Mouse (Mus musculus) forebrain, embryonic 13.5 days (tissue): ENCODE data around the gene Papss2. TPM values are rescaled to one million over a fixed set of nuclear protein-coding genes. Genes with fewer than 3 reads are reported as not detected.

Experiments
- ATAC-seq: fragments of 200-750 bp; cut with Nextera tagmentation; 2 replicates; pipeline ENCODE4 v1.8.0; 2017
- H3K27ac ChIP-seq: fragments of 300-500 bp; sonication (generic); 2 replicates; pipeline ENCODE4 v1.5.1; 2015; ENCODE audit warnings: inconsistent platforms, mild to moderate bottlenecking, moderate library complexity
- H3K27me3 ChIP-seq: fragments of 300-500 bp; sonication (generic); 2 replicates; pipeline ENCODE4 v1.6.1; 2015; ENCODE audit warnings: mild to moderate bottlenecking, inconsistent platforms
- H3K36me3 ChIP-seq: fragments of 300-500 bp; sonication (generic); 2 replicates; pipeline ENCODE4 v1.6.1; 2015; ENCODE audit warnings: mild to moderate bottlenecking, inconsistent platforms; ENCODE audit not compliant: poor library complexity, severe bottlenecking
- H3K4me1 ChIP-seq: fragments of 300-500 bp; sonication (generic); 2 replicates; pipeline ENCODE4 v1.6.1; 2015; ENCODE audit warnings: inconsistent platforms
- H3K4me2 ChIP-seq: fragments of 300-500 bp; sonication (generic); 2 replicates; pipeline ENCODE4 v1.6.1; 2015; ENCODE audit warnings: inconsistent platforms, mild to moderate bottlenecking, moderate library complexity
- H3K4me3 ChIP-seq: fragments of 300-500 bp; sonication (generic); 2 replicates; pipeline ENCODE4 v1.5.1; 2015; ENCODE audit warnings: mild to moderate bottlenecking, inconsistent platforms
- H3K9ac ChIP-seq: fragments of 300-500 bp; sonication (generic); 2 replicates; pipeline ENCODE4 v1.6.1; 2015; ENCODE audit warnings: mild to moderate bottlenecking, inconsistent platforms
- H3K9me3 ChIP-seq: fragments of 300-500 bp; sonication (generic); replicated peaks from 2 replicates; pipeline ENCODE4 v1.6.1; 2016; ENCODE audit warnings: inconsistent platforms
- WGBS: fragments of 180-500 bp; shearing (Covaris S2); methylation state at CpG from one replicate; pipeline ENCODE4 v1.1.7; 2015; 5-methylcytosine and 5-hydroxymethylcytosine counted together
- polyA plus RNA-seq: library from polyadenylated mRNA; unstranded; fragments of >200 nt; fragmentation: Nextera tagmentation; extraction: Ambion mirVana; gene quantifications from 2 replicates; pipeline ENCODE4 v1.2.1, GENCODE M21; 2015

Papss2 gene
- polyA plus RNA-seq, 1 experiment from 2014 or later, result 0.37 TPM

DNA sequence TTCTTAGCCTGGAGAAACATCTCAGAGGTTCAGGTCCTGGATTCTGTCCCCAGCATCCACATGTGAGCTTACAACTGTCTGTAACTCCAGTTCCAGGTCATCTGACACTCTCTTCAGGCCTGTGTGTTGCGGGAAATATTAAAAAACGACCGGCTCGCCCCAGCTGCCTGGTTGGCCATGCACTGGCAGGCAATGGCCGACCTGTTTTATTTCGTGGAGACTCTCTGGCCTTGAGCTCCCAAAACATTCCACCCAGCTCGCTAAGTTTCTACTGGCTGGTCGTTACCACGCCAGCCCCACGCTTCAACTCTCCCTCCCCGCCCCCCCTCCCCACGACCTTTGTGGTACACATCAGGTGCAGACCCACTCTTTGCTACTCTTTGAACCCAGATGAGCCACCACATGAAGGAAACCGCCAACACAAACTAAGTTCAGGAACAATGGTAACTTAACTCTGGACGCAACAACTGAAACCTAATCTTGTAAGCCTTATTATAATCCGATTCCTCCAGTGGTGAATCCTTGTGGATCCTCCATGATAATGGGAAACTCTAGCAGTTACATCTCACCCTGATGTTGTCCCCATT is 25.4 kb downstream of the Papss2 start:
- Histone ChIP-seq H3K4me3 (no peak overlapping the region), H3K9ac (no peak overlapping the region), H3K4me2 (no peak overlapping the region), H3K27ac (no peak overlapping the region), H3K9me3 (no peaks in the 10 kb centered on the region), H3K4me1 (no peaks in the 10 kb centered on the region), H3K36me3 (no peaks in the 10 kb centered on the region), H3K27me3 (no peaks in the 10 kb centered on the region)
- 88% methylated on average over 15 of the region's 15 CpGs for WGBS
- no peak for ATAC-seq

DNA sequence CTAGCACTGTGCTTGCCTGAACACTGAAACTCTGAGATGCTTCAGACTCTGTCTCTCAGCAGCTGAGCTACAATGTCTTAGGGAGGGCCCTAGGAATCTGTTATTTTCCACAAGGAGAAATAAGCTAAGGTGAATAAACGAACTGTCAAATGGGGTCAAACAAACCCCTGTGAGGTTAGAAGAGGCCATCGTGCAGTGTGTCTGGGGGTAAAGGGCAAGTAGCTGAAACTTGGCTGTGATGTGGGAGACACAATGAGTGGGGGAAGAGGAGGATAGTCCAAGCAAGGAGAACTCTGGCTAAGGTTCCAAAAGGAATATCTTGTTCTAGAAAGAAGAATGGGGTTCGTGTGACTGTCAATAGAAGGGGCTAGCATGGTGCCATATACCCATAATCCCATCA is 26.6 kb downstream of the Papss2 start:
- no peak overlapping the region for H3K9ac ChIP-seq
- no peak for ATAC-seq
- no peak overlapping the region for H3K4me3 ChIP-seq
- H3K4me2 ChIP-seq, result no peak overlapping the region
- H3K4me1 ChIP-seq, result no peaks in the 10 kb centered on the region
- H3K9me3 ChIP-seq, result no peaks in the 10 kb centered on the region
- H3K36me3 ChIP-seq, result no peaks in the 10 kb centered on the region
- H3K27ac ChIP-seq, result no peak overlapping the region
- 75% methylated on average over 3 of the region's 3 CpGs for WGBS
- H3K27me3 ChIP-seq, result no peaks in the 10 kb centered on the region

DNA sequence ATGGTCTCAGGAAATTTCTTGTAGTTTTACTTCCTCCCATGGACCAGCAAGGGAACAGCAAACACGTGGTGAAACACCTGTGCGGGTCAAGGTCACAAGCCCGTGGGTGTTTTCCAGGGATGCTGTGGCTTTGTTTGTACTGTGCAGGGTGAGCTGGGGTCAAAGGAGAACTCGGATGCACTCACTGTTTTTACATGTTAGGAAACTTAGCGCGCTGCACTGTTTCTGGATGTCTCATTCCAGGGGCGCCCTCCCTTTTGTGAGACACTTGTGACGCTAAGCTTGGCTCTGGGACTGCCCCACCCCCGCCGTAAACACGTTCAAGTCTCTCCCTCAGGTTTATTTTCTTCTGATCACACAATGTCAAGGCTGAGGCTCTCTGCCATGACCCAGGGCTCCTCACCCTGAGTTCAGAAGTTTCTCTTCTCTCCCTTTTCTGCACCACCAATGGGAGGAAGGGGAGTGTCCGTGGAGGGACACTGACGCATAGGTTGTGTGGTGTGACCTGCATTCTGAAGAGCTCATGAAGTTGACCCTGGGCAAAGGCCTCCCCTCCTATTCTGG is 31.3 kb downstream of the Papss2 start:
- no peak overlapping the region for H3K4me2 ChIP-seq
- no peak overlapping the region for H3K27ac ChIP-seq
- no peak overlapping the region for H3K4me3 ChIP-seq
- H3K27me3 ChIP-seq, result no peaks in the 10 kb centered on the region
- H3K9ac ChIP-seq, result no peak overlapping the region
- H3K9me3 ChIP-seq, result no peaks in the 10 kb centered on the region
- 77% methylated on average over 13 of the region's 13 CpGs for WGBS
- ATAC-seq, result no peak
- H3K36me3 ChIP-seq, result no peaks in the 10 kb centered on the region
- H3K4me1 ChIP-seq, result no peaks in the 10 kb centered on the region

DNA sequence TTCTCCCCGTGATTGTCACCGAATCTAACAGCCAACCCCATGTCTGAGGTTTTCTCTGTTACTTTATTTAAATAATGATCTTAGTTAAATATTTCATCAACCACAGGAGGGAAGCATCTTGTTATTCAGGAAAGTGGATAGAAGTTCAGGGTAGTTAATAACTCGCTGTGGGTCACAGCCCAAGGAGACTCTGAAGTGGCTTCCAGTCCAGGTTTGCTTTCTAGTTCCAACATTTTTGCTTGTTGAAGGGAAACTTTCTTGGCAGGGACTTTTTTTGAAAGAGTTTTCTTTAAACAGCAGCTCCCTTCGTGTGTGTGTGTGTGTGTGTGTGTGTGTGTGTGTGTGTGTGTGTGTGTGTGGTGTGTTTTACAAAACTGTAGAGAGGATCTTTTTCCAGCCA is 32.0 kb downstream of the Papss2 start:
- Histone ChIP-seq H3K36me3 (no peaks in the 10 kb centered on the region), H3K4me1 (no peaks in the 10 kb centered on the region), H3K9me3 (no peaks in the 10 kb centered on the region), H3K27me3 (no peaks in the 10 kb centered on the region), H3K27ac (no peak overlapping the region), H3K4me2 (no peak overlapping the region), H3K4me3 (no peak overlapping the region), H3K9ac (no peak overlapping the region)
- no peak for ATAC-seq
- 80% methylated on average over 4 of the region's 4 CpGs for WGBS

DNA sequence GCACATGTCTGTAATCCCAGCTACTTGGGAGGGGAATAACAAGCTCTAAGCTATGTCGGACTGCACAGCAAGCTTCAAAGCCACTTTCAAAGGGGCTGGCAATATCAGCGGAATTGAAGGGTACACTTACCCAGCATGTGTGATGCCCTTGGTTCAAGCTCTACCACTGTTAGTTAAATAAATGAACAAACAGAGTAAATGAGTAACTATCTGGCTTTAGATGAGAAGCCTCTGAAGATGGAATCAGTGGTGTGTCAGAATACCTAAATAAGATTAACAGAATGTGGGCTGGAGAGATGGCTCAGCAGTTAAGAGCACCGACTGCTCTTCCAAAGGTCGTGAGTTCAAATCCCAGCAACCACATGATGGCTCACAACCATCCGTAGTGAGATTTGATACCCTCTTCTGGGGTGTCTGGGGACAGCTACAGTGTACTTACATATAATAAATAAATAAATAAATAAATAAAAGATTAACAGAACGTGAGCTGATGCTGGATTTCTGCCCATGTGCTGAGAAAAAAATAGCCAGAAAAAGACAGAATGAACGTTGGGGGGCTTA is 33.1 kb downstream of the Papss2 start:
- Histone ChIP-seq H3K4me2 (no peak overlapping the region), H3K4me3 (no peak overlapping the region), H3K27me3 (no peaks in the 10 kb centered on the region), H3K36me3 (no peaks in the 10 kb centered on the region), H3K9me3 (no peaks in the 10 kb centered on the region), H3K9ac (no peak overlapping the region), H3K4me1 (no peaks in the 10 kb centered on the region), H3K27ac (no peak overlapping the region)
- ATAC-seq, result no peak
- WGBS, result 87% methylated on average over 7 of the region's 7 CpGs

DNA sequence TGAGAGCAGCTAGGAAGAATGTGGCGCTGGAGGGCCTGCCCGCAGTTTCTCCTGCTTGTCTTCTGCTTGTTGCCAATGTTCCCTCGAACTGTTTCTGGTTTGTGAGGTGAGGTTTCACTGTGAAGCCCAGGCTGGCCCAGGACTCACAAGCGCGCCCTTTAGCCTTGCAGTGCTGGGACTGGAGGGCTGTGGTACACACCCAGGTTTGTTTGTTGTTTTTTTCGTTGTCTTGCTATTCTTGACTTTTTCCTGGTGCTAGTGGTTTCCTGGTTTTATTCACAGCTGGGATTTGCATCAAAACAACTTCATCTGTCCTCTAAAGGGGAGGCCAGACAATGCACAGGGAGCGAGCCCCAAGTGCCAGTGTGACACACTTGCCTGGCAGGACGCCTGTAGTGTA is 39.3 kb downstream of the Papss2 start:
- WGBS, result 57% methylated on average over 8 of the region's 8 CpGs
- H3K4me2 ChIP-seq, result no peak overlapping the region
- ATAC-seq, result no peak
- H3K9ac ChIP-seq, result no peak overlapping the region
- no peaks in the 10 kb centered on the region for H3K4me1 ChIP-seq
- H3K4me3 ChIP-seq, result no peak overlapping the region
- H3K9me3 ChIP-seq, result no peaks in the 10 kb centered on the region
- no peaks in the 10 kb centered on the region for H3K27me3 ChIP-seq
- no peak overlapping the region for H3K27ac ChIP-seq
- H3K36me3 ChIP-seq, result no peaks in the 10 kb centered on the region

DNA sequence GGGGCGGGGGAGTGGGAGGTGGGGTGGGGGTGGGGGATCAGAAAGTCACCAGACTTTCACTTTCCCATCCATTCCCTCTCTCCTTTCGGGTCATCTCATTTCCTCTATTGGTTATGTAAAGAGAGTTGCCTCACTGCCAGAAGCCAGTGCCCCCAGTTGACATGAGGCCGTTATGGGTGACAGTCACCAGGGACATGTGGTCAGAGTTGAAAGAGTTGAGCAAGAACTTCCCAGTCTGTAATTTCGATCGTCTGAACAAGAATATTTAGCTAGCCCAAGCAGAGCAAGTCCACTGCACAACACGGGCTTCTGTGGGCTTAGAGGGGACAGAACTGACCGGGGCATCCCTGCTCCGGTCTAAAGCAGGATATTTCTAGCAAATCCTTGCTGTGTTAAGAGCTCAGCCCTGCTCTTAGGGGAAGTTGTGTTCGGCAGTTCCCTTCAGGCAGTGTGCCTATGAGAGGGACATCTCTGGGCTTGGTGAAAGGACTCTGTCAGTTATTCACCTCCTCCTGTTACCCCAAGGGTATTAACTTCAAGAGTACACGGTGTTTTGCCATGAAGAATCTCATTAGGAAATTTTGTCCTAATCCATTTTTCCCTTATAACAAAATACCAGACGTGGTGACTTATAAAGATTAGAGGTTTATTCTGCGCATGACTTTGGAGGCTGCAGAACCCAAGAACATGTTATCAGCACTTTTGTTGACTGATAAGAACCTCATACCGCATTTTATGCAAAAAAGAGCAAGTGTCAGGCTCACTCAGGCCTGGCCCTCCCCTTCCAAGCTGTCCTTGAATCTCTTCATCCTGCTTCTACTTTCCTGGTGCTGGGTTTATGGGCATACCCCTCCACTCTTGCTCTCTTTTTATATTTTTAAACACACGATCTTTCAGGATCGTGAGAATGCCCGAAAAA is 42.0 kb downstream of the Papss2 start:
- H3K27me3 ChIP-seq, result no peaks in the 10 kb centered on the region
- H3K4me1 ChIP-seq, result no peaks in the 10 kb centered on the region
- H3K36me3 ChIP-seq, result no peaks in the 10 kb centered on the region
- H3K9ac ChIP-seq, result no peak overlapping the region
- H3K27ac ChIP-seq, result no peak overlapping the region
- ATAC-seq, result no peak
- H3K9me3 ChIP-seq, result no peaks in the 10 kb centered on the region
- no peak overlapping the region for H3K4me3 ChIP-seq
- 73% methylated on average over 16 of the region's 16 CpGs for WGBS
- H3K4me2 ChIP-seq, result no peak overlapping the region

DNA sequence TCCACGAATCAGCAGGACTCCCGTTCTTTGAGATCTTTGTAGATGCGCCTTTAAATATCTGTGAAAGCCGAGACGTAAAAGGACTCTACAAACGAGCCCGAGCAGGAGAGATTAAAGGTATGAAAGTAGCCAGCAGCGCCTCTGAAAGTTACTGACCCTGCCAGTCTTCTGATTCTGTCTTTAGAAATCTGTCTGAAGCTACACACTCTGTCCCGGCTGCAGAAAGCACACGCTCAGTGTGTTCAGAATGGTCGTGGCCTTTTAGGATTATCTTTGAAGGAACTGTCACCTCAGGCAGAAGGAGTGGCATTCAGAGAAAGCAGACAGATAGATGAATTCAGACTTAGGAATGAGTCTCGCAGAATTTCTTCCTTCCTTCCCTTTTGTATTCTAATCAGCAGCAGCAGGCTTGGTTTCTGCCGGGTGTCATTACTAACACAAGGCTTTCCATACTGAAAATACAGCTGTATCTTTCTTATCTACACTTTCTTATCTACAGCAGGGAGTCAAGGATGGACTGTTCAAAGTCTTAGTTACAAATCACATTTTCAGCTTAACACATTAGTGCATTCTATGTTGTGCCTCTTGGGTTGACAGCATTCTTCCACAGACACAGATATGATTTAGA is 42.8 kb downstream of the Papss2 start:
- Histone ChIP-seq H3K9ac (no peak overlapping the region), H3K36me3 (no peaks in the 10 kb centered on the region), H3K4me1 (no peaks in the 10 kb centered on the region), H3K4me3 (no peak overlapping the region), H3K27ac (no peak overlapping the region), H3K27me3 (no peaks in the 10 kb centered on the region), H3K4me2 (no peak overlapping the region), H3K9me3 (0 out of 2 replicates have a peak, but pooled peaks cover under 1% of the 10 kb centered on the region)
- 43% methylated on average over 13 of the region's 13 CpGs for WGBS
- no peak for ATAC-seq

DNA sequence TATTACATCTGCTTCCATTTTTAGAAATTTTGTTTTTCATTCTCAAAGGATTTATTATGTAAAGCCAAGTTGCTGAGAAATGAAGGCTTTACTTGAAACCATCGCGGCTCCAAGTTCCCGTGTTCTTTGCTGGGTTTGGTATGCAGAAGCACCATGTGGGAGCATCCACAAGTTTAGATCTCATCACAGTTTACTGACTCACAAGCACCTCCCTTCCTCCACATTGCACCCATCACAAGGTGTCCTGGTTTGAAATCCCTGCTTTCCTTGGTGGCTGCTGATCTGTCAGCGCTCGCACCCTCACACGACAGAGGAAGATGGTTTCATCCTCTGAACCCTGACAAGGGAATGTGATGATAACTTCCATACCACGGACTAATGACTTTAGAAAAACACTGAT is 45.9 kb downstream of the Papss2 start:
- Histone ChIP-seq H3K27ac (no peak overlapping the region), H3K36me3 (no peaks in the 10 kb centered on the region), H3K4me1 (no peaks in the 10 kb centered on the region), H3K27me3 (no peaks in the 10 kb centered on the region), H3K4me3 (no peak overlapping the region), H3K9ac (no peak overlapping the region), H3K4me2 (no peak overlapping the region), H3K9me3 (0 out of 2 replicates have a peak, but pooled peaks cover 4% of the 10 kb centered on the region)
- 89% methylated on average over 7 of the region's 7 CpGs for WGBS
- no peak for ATAC-seq

DNA sequence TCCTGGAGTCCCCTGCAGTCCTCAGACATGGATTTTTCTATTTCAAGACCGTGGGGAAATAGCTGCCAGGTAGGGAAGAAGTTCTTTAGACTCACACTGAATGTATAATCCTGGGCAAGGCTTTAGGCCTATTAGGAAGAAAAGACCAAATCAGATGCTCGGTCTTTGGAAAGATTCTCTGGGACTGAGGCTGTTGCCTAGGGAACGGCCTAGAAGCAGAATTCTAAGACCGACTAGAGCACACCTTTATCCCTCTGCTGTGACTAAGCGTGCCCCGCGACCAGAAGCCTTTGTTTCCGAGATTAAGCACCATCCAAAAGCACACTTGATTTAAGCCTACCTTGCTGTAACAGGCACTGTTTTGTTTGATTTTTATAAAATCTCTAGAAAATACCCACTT is 46.4 kb downstream of the Papss2 start:
- Histone ChIP-seq H3K4me2 (no peak overlapping the region), H3K4me1 (no peaks in the 10 kb centered on the region), H3K36me3 (no peaks in the 10 kb centered on the region), H3K9ac (no peak overlapping the region), H3K4me3 (no peak overlapping the region), H3K27me3 (no peaks in the 10 kb centered on the region), H3K27ac (no peak overlapping the region), H3K9me3 (0 out of 2 replicates have a peak, but pooled peaks cover 4% of the 10 kb centered on the region)
- ATAC-seq, result no peak
- 35% methylated on average over 8 of the region's 8 CpGs for WGBS

DNA sequence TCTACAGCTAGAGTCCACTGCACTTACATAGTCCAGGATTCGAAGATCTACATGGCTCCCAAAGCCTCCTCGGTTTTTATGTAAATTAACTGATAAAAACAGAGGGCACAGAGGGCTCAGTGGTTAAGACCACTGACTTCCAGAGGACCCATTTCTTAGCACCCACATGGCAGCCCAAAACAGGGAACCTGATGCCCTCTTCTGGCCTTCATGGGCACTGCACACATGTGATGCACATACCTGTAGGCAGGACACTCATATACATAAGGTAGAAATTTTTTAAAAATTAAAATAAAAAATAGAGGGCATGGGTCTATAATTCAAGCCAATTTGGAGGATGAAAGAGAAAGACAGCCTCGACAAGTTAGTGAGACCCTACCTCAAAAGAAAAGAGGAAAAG is 48.1 kb downstream of the Papss2 start:
- H3K9me3 ChIP-seq, result 0 out of 2 replicates have a peak, but pooled peaks cover 4% of the 10 kb centered on the region
- H3K27me3 ChIP-seq, result no peaks in the 10 kb centered on the region
- no peak for ATAC-seq
- H3K4me2 ChIP-seq, result no peak overlapping the region
- H3K4me1 ChIP-seq, result peaks cover 6% of the 10 kb centered on the region; the same call in 1 of the 2 replicates
- H3K36me3 ChIP-seq, result no peaks in the 10 kb centered on the region
- no peak overlapping the region for H3K4me3 ChIP-seq
- H3K27ac ChIP-seq, result no peak overlapping the region
- 92% methylated on average over 3 of the region's 3 CpGs for WGBS
- H3K9ac ChIP-seq, result no peak overlapping the region

DNA sequence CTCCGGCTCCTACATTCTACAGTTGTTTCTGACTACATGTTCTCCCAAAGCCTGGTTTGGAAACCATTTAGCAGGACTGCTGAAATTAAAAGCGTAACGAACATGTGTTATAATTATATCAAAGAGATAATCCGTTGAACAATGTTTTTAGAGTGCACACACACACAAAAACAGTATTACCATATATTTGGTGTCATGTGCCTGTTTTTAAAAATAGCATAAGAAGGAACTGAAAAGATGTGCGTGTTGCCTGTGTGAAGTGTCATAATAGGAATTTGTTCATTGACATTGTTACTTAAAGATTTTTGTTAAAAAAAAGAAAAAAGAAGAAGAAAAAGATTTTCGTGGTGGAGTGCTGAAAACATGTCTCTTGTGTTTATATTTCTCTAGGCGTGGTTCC is 50.3 kb downstream of the Papss2 start:
- Histone ChIP-seq H3K4me3 (no peak overlapping the region), H3K9ac (no peak overlapping the region), H3K4me2 (no peak overlapping the region), H3K4me1 (peaks cover 6% of the 10 kb centered on the region; the same call in 1 of the 2 replicates), H3K27me3 (no peaks in the 10 kb centered on the region), H3K9me3 (0 out of 2 replicates have a peak, but pooled peaks cover 4% of the 10 kb centered on the region), H3K27ac (no peak overlapping the region), H3K36me3 (no peaks in the 10 kb centered on the region)
- 92% methylated on average over 7 of the region's 7 CpGs for WGBS
- no peak for ATAC-seq
